Mouse (Mus musculus): ENCODE data around the gene Ly9. TPM values are rescaled to one million over a fixed set of nuclear protein-coding genes. Genes with fewer than 3 reads are reported as not detected.
A peak's percentile ranks its signal among the peaks of the same experiment; 100 is the strongest.

Gene Ly9
- total and polyA plus RNA-seq, 3 experiments, result 43.6 to 68.6 (median 57.8) TPM

DNA sequence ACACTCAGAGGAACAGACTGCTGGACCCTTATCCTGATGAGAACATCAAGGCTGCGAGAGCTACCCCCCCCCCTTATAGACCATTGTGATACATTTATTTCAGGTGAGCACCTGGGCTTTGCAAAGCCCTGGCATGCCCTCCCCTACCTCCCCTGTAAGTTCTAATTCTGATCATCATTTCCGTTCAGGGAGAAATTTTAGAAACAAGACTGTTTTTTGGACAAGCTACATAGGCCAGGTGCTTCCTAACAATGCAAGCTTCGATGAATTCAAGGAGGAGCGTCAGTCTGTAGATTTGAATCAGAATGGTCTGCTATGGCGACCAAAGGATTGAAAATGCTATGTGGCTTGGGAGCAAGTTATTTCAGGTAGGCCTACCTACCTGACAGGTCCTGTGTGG lies 40.5 kb upstream of the Ly9 start:
- Histone ChIP-seq H3K27ac (ENCODE audit: insufficient read depth, low read depth) (no peak overlapping the region), H3K79me2 (replicated peaks; ENCODE audit: control insufficient read depth, extremely low read depth, insufficient read depth, poor library complexity, severe bottlenecking) (no peaks in the 10 kb centered on the region), H3K27me3 (replicated peaks) (no peaks in the 10 kb centered on the region), H3K4me3 (replicated peaks in 1 of 3; ENCODE audit: low read depth in 2 of 3, low read length in 2 of 3, poor library complexity in 1 of 3) (peak overlapping the region in 2 of 3 experiments; percentile 50 to 63), H3K9ac (ENCODE audit: insufficient read depth, low read depth) (no peak overlapping the region), H3K4me2 (ENCODE audit: insufficient read depth, low read depth, poor library complexity, severe bottlenecking) (peak overlapping the region; percentile 90), H3K4me1 (ENCODE audit: control insufficient read depth in 1 of 2, insufficient read depth in 2 of 2) (peaks cover 12 to 58% of the 10 kb centered on the region in 2 experiments), H3K9me3 (replicated peaks; ENCODE audit: low read length) (no peaks in the 10 kb centered on the region), H3K36me3 (replicated peaks in 1 of 2; ENCODE audit: control insufficient read depth in 1 of 2, insufficient read depth in 1 of 2, low read length in 1 of 2) (no peaks in the 10 kb centered on the region)
- dilution Hi-C loops (cut with MboI; ENCODE audit: extremely low pct_ligation_motif_present, extremely low pct_unique_long_range_greater_than_20kb, low sequenced_read_pairs) (no loop called here), in situ Hi-C loops (cut with MboI; ENCODE audit: low pct_ligation_motif_present, low pct_unique_long_range_greater_than_20kb, low sequenced_read_pairs) (no loop called here)
- peak; percentile 56 for DNase-seq (ENCODE audit: extremely low read depth)
- TF ChIP-seq E2F4 (IDR thresholded peaks at IDR 0.05; ENCODE audit: insufficient replicate concordance, low read depth, low read length) (no peak), CTCF (conservative IDR thresholded peaks at IDR 0.05 in 1 of 2, IDR thresholded peaks at IDR 0.05 in 1 of 2; ENCODE audit: low read depth in 2 of 2, low read length in 2 of 2) (no peak), ZMIZ1 (IDR thresholded peaks at IDR 0.05; ENCODE audit: low read depth, low read length) (no peak), TCF12 (IDR thresholded peaks at IDR 0.05; ENCODE audit: low read depth, low read length) (peak; percentile 78), MAFK (IDR thresholded peaks at IDR 0.05; ENCODE audit: insufficient replicate concordance, low read length) (no peak), CHD1 (IDR thresholded peaks at IDR 0.05; ENCODE audit: low read depth, low read length) (no peak), ZKSCAN1 (IDR thresholded peaks at IDR 0.05; ENCODE audit: borderline replicate concordance, low read depth, low read length) (no peak), RAD21 (IDR thresholded peaks at IDR 0.05; ENCODE audit: low read depth, low read length) (no peak), POLR2A (IDR thresholded peaks at IDR 0.05; ENCODE audit: low read depth, low read length) (no peak), UBTF (IDR thresholded peaks at IDR 0.05; ENCODE audit: low read depth, low read length) (no peak), HCFC1 (IDR thresholded peaks at IDR 0.05; ENCODE audit: low read depth, low read length) (no peak), JUND (conservative IDR thresholded peaks at IDR 0.05; ENCODE audit: low read depth, low read length) (no peak; the same call in 1 of the 2 replicates), MAX (IDR thresholded peaks at IDR 0.05; ENCODE audit: low read length) (0 out of 2 replicates have a peak, but pooled peaks have one; percentile 23), BHLHE40 (IDR thresholded peaks at IDR 0.05; ENCODE audit: low read depth, low read length) (peak; percentile 18; the same call in 1 of the 2 replicates), MXI1 (IDR thresholded peaks at IDR 0.05; ENCODE audit: low read depth, low read length) (no peak), NRF1 (IDR thresholded peaks at IDR 0.05; ENCODE audit: low read depth, low read length) (no peak), ZNF384 (IDR thresholded peaks at IDR 0.05; ENCODE audit: low read depth, low read length) (peak; percentile 12; the same call in 1 of the 2 replicates), MYC (IDR thresholded peaks at IDR 0.05; ENCODE audit: low read depth, low read length) (no peak), USF1 (IDR thresholded peaks at IDR 0.05; ENCODE audit: low read depth, low read length) (no peak), SIN3A (IDR thresholded peaks at IDR 0.05; ENCODE audit: low read length) (peak; percentile 47; the same call in 1 of the 2 replicates), MEF2A (IDR thresholded peaks at IDR 0.05; ENCODE audit: borderline replicate concordance, low read depth, low read length) (peak; percentile 59; the same call in 1 of the 2 replicates), TBP (conservative IDR thresholded peaks at IDR 0.05; ENCODE audit: low read depth, low read length) (no peak), ELF1 (IDR thresholded peaks at IDR 0.05; ENCODE audit: low read depth, low read length) (no peak), NELFE (IDR thresholded peaks at IDR 0.05; ENCODE audit: low read depth, low read length) (no peak), PAX5 (IDR thresholded peaks at IDR 0.05; ENCODE audit: low read length) (no peak), EP300 (IDR thresholded peaks at IDR 0.05; ENCODE audit: low read length) (peak; percentile 76), USF2 (conservative IDR thresholded peaks at IDR 0.05; ENCODE audit: low read depth, low read length) (no peak), IRF4 (IDR thresholded peaks at IDR 0.05; ENCODE audit: low read depth, low read length) (no peak; the same call in 1 of the 2 replicates), ETS1 (conservative IDR thresholded peaks at IDR 0.05; ENCODE audit: low read depth, low read length) (peak; percentile 37), MAZ (IDR thresholded peaks at IDR 0.05; ENCODE audit: low read depth, low read length) (peak; percentile 20; the same call in 1 of the 2 replicates), JUN (IDR thresholded peaks at IDR 0.05; ENCODE audit: insufficient read depth, low read depth, low read length) (no peak)
